Mouse (Mus musculus): ENCODE data around the gene Fmo1.

DNA sequence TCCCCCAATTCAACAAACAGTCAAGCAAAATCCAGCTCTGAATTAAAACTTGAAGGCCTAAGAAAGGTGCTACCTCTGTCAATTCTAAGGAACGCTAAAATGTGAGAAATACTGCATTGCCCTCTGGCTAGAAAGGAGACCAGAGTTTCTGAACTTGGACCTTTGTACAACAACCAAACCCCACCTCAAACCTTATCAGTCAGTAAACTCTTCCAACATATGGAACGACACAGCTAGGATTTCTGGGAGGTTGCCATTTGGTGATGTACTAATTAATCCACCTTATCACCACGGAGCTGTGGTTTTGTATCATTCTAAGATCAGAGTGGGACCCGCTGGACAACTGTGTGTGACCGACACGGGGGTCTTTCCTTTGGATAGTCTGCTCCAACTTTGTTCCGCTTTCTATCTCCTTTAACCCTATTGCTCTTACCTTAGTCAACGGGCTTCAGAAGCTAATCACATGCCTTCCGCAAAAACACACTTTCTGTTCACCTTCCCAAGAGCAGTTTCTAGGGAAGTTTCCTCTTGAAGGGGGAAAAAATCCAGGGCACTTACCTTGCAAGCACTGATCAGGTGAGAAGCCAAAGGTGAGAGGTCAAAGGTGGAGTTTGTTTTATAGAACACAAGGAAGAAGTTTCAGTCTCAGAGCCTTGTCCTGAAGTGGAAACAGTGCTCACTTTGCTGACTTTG, 53.1 kb downstream of the Fmo1 start:
- no peak for TF ChIP-seq GATA1 (IDR thresholded peaks at IDR 0.05; ENCODE audit: borderline replicate concordance, low read length)
- no peak for TF ChIP-seq FLI1 (IDR thresholded peaks at IDR 0.05; ENCODE audit: low read length)
